Mouse (Mus musculus): ENCODE results near the gene Oas1a.

DNA sequence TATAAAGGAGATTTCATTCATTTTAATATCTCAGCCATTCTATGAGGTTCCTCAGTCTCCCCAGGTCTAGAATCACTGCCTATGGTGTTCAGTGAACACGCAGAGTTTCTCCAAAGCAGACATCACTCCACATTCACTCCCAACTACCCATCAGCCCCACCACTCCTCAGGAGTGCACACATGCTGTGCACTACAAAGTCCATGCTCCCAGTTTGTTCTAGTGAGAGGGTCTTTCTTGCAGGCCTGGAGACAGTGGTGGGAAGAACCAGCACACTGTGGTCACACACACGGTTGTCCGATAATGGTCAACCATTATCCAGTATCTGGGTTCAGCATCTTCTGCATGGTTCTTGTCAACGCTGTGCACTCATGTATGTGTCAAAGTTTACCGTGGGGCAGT is 5.3 kb downstream of the Oas1a start:
- no peak for TF ChIP-seq CTCF (IDR thresholded peaks at IDR 0.05; ENCODE audit: low read depth, low read length)
- TF ChIP-seq POLR2A (IDR thresholded peaks at IDR 0.05; ENCODE audit: insufficient read depth, low read length) = no peak
- TF ChIP-seq EP300 (IDR thresholded peaks at IDR 0.05; ENCODE audit: insufficient read depth, low read depth, low read length) = no peak
